Mouse (Mus musculus) spleen, adult 2 months (tissue): ENCODE results near the gene F830045P16Rik. TPM values are rescaled to one million over a fixed set of nuclear protein-coding genes. Genes with fewer than 3 reads are reported as not detected.
"Not testable (repeated sequence)": the region's sequence is repeated elsewhere in the genome, so short reads cannot be mapped to it uniquely, and the experiment has no call there.

Experiments
- DNase-seq, 2 experiments: peaks; one replicate each; pipeline versions ENCODE4 v3.0.0 to v3.0.0-alpha.2; 2012 to 2021; ENCODE audit warnings: low spot score in 2 of 2, low read depth in 1 of 2
- H3K27ac ChIP-seq: fragments of 200-500 bp; 2 replicates; pipeline ENCODE4 v1.5.1; 2012; ENCODE audit warnings: low read length, inconsistent platforms; ENCODE audit not compliant: insufficient read depth
- H3K27me3 ChIP-seq: fragments of 200-500 bp; 2 replicates; pipeline ENCODE4 v1.6.1; 2012; ENCODE audit warnings: mild to moderate bottlenecking, moderate library complexity, low read length, inconsistent platforms; ENCODE audit not compliant: control insufficient read depth, insufficient read depth
- H3K36me3 ChIP-seq: fragments of 200-500 bp; 2 replicates; pipeline ENCODE4 v1.6.1; 2012; ENCODE audit warnings: mild to moderate bottlenecking, low read length, inconsistent platforms; ENCODE audit not compliant: control insufficient read depth, insufficient read depth
- H3K4me1 ChIP-seq: fragments of 200-500 bp; 2 replicates; pipeline ENCODE4 v1.6.1; 2011; ENCODE audit warnings: inconsistent platforms; ENCODE audit not compliant: control insufficient read depth, insufficient read depth, insufficient read length
- H3K4me3 ChIP-seq: fragments of 200-500 bp; 2 replicates; pipeline ENCODE4 v1.5.1; 2011; ENCODE audit warnings: mild to moderate bottlenecking, inconsistent platforms; ENCODE audit not compliant: insufficient read depth, insufficient read length; ENCODE audit errors: extremely low read depth
- CTCF ChIP-seq: fragments of 200-500 bp; IDR thresholded peaks from 2 replicates; pipeline ENCODE4 v1.5.1; 2011; ENCODE audit warnings: mild to moderate bottlenecking, inconsistent platforms; ENCODE audit not compliant: insufficient read depth, insufficient read length, insufficient replicate concordance; ENCODE audit errors: extremely low read depth
- POLR2A ChIP-seq: fragments of 200-500 bp; IDR thresholded peaks from 2 replicates; pipeline ENCODE4 v1.6.1; 2011; ENCODE audit warnings: low read depth, low read length, inconsistent platforms
- WGBS: fragments of 180-500 bp; shearing (Covaris S2); methylation state at CpG from one replicate; pipeline ENCODE4 v1.1.7; 2018; 5-methylcytosine and 5-hydroxymethylcytosine counted together
- polyA plus RNA-seq: library from polyadenylated mRNA; depleted of rRNA; stranded (reverse); fragments of >200 nt; gene quantifications from 2 replicates; pipeline ENCODE4 v1.2.3, GENCODE M21; 2012

Gene F830045P16Rik
- polyA plus RNA-seq, 1 experiment = 0.07 TPM

DNA sequence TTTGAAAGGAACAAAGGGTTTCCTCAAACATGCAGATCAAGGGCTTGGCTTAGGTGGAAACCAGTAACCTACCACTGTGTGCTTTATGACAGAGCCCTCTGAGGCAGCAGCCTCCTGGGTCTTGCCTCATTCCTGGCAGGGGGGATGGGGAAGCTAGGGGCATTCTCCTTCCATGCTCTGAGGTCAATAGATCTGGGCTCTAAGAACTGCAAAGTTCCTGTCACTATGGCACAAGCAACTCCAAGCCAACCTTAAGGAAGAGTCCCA lies 22.1 kb downstream of the F830045P16Rik start:
- Histone ChIP-seq H3K36me3 (no peaks in the 10 kb centered on the region), H3K4me1 (peaks cover 19% of the 10 kb centered on the region), H3K27ac (peak overlapping the region; percentile 72), H3K27me3 (no peaks in the 10 kb centered on the region), H3K4me3 (no peak overlapping the region)
- TF ChIP-seq POLR2A (no peak), CTCF (no peak)
- no peak for DNase-seq

DNA sequence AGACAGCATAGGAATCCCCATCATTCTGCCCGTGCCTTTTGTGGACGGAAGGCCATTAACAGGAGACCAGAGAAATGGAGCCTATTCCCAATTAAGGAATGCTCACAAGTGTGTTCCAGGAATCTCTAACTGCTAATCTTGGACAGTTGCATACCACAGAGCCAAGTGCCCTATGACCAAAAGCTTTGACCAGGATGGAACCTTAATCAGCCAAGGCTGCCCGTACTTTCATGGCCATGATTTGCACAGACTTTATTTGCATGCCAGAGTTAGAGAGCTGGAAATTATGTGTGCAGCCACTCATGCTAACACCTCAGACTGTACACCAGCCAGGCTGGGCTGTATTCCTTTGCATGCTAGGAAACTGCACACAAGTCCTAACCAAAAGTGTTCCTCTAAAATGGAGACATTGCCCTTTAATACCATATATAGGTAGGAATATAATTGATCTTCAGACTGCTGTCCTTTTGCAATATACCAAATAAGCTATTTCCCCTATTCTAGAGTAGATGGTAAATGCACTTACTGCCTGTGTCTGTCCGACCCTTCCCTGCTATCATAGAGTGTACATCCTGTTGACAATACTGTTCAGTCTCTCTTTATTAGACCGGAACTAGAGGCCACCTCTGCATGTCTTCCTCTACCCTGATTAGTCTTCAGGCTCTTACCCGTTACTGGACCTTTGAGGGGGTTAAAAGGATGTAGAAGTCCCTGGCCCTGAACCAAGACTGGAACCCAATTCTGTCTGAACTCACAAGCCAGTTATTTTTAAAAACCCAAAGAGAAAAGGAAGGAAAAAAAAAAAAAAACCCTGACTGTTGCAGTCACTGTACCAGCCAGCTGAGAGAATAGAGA lies 22.6 kb downstream of the F830045P16Rik start:
- Histone ChIP-seq H3K27me3 (no peaks in the 10 kb centered on the region), H3K36me3 (no peaks in the 10 kb centered on the region), H3K27ac (peak overlapping the region; percentile 72), H3K4me1 (peaks cover 19% of the 10 kb centered on the region), H3K4me3 (no peak overlapping the region)
- DNase-seq = no peak
- WGBS = 47% methylated on average over 6 of the region's 6 CpGs
- TF ChIP-seq POLR2A (no peak), CTCF (no peak)

GRCm38 (mm10) chr2:129512147-129512546 lies 24.3 kb downstream of the F830045P16Rik start:
- H3K4me1 ChIP-seq = peaks cover 19% of the 10 kb centered on the region
- WGBS = 61% methylated on average over 7 of the region's 7 CpGs
- H3K36me3 ChIP-seq, DNase-seq, H3K4me3 ChIP-seq, H3K27ac ChIP-seq, H3K27me3 ChIP-seq: not testable (repeated sequence)

DNA sequence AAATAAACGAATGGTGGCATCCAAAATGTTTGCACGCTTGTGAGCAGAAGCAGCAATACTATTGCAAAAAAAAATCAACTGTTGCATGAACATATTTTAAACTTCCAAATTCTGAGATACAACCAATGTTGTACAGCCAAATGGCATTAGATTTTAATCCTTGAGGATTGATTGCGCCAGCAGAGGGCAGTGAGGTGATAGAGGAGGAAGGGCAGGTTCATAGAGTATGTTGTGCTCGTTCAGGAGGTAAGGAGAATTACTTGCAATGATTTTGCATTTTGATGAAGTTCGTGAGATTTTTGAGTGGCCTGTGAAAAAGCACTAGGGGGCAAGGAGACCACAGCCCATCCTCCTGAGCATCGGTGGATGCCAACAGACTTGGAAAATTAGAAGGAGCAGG lies 33.8 kb downstream of the F830045P16Rik start:
- Histone ChIP-seq H3K4me1 (no peaks in the 10 kb centered on the region), H3K4me3 (no peak overlapping the region), H3K27ac (no peak overlapping the region), H3K27me3 (no peaks in the 10 kb centered on the region), H3K36me3 (no peaks in the 10 kb centered on the region)
- DNase-seq = peak; percentile 22 to 74
- WGBS = 19% methylated on average over 6 of the region's 6 CpGs
- no peak for TF ChIP-seq CTCF
- no peak for TF ChIP-seq POLR2A

- no peak for TF ChIP-seq POLR2A
- no peak for TF ChIP-seq CTCF
- peaks cover 13% of the 10 kb centered on the region for H3K4me1 ChIP-seq
- peak overlapping the region; percentile 97 for H3K27ac ChIP-seq
- H3K4me3 ChIP-seq = no peak overlapping the region
- peak; percentile 41 to 67 for DNase-seq
- WGBS = under 1% methylated on average over 3 of the region's 3 CpGs
- H3K27me3 ChIP-seq = no peaks in the 10 kb centered on the region
- no peaks in the 10 kb centered on the region for H3K36me3 ChIP-seq
Observed at GRCm38 (mm10) chr2:129489496-129490285, 46.7 kb downstream of the F830045P16Rik start.

- TF ChIP-seq POLR2A = no peak
- TF ChIP-seq CTCF = no peak
- Histone ChIP-seq H3K27me3 (no peaks in the 10 kb centered on the region), H3K4me1 (no peaks in the 10 kb centered on the region), H3K4me3 (no peak overlapping the region), H3K36me3 (no peaks in the 10 kb centered on the region), H3K27ac (no peak overlapping the region)
- no peak for DNase-seq
- 16% methylated on average over 3 of the region's 3 CpGs for WGBS
Observed at GRCm38 (mm10) chr2:129483150-129483549, 53.3 kb downstream of the F830045P16Rik start.

DNA sequence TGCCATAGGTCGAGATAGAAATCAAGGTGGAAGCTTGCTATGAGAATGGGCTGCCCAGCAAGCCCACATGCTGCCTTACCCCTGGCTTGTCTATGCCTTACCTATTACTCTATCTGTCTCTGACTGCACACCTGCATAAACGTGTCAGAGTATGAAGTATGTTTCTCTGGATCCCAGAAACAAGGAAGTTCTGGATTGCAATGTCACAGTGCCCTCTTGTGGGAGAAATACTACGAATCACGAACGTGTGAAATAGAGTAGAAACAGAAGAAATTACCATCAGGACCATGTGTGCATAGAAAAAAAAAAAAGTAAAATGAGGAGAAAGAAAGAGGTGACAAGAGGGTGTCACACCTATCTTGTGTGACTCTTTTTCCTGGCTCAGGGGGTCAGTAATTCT lies 64.5 kb downstream of the F830045P16Rik start:
- no peaks in the 10 kb centered on the region for H3K4me1 ChIP-seq
- WGBS = 13% methylated on average over 5 of the region's 5 CpGs
- TF ChIP-seq CTCF = no peak
- H3K27ac ChIP-seq = no peak overlapping the region
- peak; percentile 14 to 21 for DNase-seq
- H3K4me3 ChIP-seq = no peak overlapping the region
- no peaks in the 10 kb centered on the region for H3K27me3 ChIP-seq
- no peaks in the 10 kb centered on the region for H3K36me3 ChIP-seq
